Mouse (Mus musculus) heart, embryonic 12.5 days (tissue): ENCODE results near the gene Gpa33. TPM values are rescaled to one million over a fixed set of nuclear protein-coding genes. Genes with fewer than 3 reads are reported as not detected.

Source experiments
- ATAC-seq: fragments of 200-750 bp; cut with Nextera tagmentation; 2 replicates; pipeline ENCODE4 v1.8.0; 2017; ENCODE audit warnings: moderate TSS enrichment, moderate library complexity; ENCODE audit not compliant: insufficient number of reproducible peaks, low FRiP score
- H3K27ac ChIP-seq: fragments of 300-500 bp; sonication (generic); 2 replicates; pipeline ENCODE4 v1.5.1; 2016; ENCODE audit warnings: mild to moderate bottlenecking, moderate library complexity; ENCODE audit not compliant: poor library complexity, severe bottlenecking
- H3K27me3 ChIP-seq: fragments of 300-500 bp; sonication (generic); replicated peaks from 2 replicates; pipeline ENCODE4 v1.6.1; 2016; ENCODE audit warnings: mild to moderate bottlenecking, moderate library complexity
- H3K36me3 ChIP-seq: fragments of 300-500 bp; sonication (generic); 2 replicates; pipeline ENCODE4 v1.6.1; 2016; ENCODE audit warnings: mild to moderate bottlenecking, moderate library complexity
- H3K4me1 ChIP-seq: fragments of 300-500 bp; sonication (generic); replicated peaks from 2 replicates; pipeline ENCODE4 v1.6.1; 2016; ENCODE audit warnings: mild to moderate bottlenecking
- H3K4me2 ChIP-seq: fragments of 300-500 bp; sonication (generic); 2 replicates; pipeline ENCODE4 v1.6.1; 2016; ENCODE audit warnings: mild to moderate bottlenecking, moderate library complexity
- H3K4me3 ChIP-seq: fragments of 300-500 bp; sonication (generic); 2 replicates; pipeline ENCODE4 v1.5.1; 2016; ENCODE audit warnings: mild to moderate bottlenecking
- H3K9ac ChIP-seq: fragments of 300-500 bp; sonication (generic); 2 replicates; pipeline ENCODE4 v1.6.1; 2016; ENCODE audit warnings: mild to moderate bottlenecking, moderate library complexity
- H3K9me3 ChIP-seq: fragments of 300-500 bp; sonication (generic); replicated peaks from 2 replicates; pipeline ENCODE4 v1.6.1; 2016; ENCODE audit warnings: mild to moderate bottlenecking, moderate library complexity
- WGBS: fragments of 180-500 bp; shearing (Covaris S2); methylation state at CpG from one replicate; pipeline ENCODE4 v1.1.7; 2016; 5-methylcytosine and 5-hydroxymethylcytosine counted together
- polyA plus RNA-seq: library from polyadenylated mRNA; unstranded; fragments of >200 nt; fragmentation: Nextera tagmentation; extraction: Ambion mirVana; gene quantifications from 2 replicates; pipeline ENCODE4 v1.2.1, GENCODE M21; 2016

Gene Gpa33
- polyA plus RNA-seq, 1 experiment from 2014 or later: 0.15 TPM

DNA sequence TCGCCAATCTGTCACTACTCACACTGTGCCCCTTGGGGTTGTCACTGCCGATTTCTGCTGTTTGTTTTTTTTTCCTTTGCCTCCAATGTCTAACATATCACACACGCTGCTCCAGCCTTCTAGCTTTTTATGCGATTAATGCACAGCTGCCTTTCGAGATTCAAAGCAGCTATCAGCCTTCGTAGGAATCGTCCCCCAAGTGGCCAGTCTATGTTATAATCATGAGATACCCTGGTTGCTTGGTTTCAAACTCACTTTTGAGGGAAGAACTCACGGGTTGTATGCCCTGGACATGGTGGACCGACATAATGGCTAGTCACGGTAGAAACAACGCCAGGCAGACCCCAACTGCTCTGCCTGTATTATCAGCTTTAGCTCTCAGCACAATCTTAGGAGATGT, 21.3 kb downstream of the Gpa33 start:
- WGBS: 58% methylated on average over 11 of the region's 11 CpGs

DNA sequence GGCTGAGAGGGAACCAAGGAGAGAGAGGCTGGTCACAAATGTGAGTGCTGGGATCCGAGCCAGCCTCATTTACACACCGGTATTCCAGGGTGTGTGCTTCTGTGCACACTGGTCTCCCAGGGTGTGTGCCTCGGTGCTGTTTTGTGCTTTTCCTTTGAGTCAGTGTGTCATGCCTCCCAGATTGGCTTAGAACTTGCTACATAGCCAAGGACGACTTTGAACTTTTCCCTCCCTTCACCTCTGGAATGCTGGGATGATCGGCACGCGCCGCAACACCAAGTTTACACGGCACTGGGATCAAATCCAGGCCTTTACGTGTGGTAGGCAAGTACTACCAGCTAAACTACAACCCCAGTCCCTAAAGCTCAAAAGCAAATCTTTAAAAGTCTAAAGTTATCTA, 22.0 kb downstream of the Gpa33 start:
- Histone ChIP-seq H3K4me2 (no peak overlapping the region), H3K27ac (no peak overlapping the region), H3K9ac (no peak overlapping the region), H3K27me3 (peaks cover 24% of the 10 kb centered on the region), H3K36me3 (no peaks in the 10 kb centered on the region), H3K4me3 (no peak overlapping the region), H3K4me1 (peaks cover 11% of the 10 kb centered on the region), H3K9me3 (no peaks in the 10 kb centered on the region)
- WGBS: 81% methylated on average over 10 of the region's 10 CpGs
- ATAC-seq: no peak

More for the DNA sequence above, 21.3 kb downstream of the Gpa33 start:
- Histone ChIP-seq H3K27me3 (peaks cover 17% of the 10 kb centered on the region), H3K4me3 (no peak overlapping the region), H3K9ac (no peak overlapping the region), H3K9me3 (no peaks in the 10 kb centered on the region), H3K4me1 (peaks cover 11% of the 10 kb centered on the region), H3K27ac (no peak overlapping the region), H3K36me3 (no peaks in the 10 kb centered on the region), H3K4me2 (no peak overlapping the region)
- ATAC-seq: no peak

DNA sequence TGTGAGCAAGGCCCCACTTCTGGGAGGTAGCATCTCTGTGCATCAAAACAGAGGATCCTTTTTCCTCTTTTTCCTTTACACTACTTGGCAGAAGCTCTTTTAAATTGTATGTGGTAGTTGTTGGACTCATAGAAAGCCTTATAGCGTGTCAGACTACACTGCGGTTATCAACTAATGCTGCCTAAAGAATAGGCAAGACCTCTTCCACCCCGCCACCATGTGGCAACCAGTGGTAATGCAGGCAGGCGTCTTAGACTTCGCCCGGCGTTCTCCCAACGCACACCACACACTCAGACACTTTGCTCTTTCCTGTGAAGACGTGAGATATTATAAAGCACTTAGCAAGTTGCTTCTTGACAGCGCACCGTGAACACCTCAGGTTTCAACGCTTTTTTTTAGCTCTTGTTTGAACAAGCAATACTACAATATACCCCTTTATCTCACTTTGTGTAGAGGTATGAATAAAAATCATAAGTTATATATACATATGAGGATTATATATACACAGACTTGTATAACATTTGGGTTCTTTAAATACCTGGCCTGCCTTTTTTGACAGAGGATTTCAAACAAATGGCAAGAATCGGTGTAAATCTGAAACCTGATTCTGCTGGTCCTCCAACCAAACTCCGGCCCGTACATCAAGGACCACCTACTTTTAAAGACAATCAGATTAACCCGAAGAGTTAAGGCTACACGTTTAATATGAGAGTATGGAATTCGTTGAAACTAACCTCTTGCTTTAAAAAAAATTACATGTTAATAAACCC, 23.5 kb downstream of the Gpa33 start:
- peaks cover 6% of the 10 kb centered on the region for H3K4me1 ChIP-seq
- H3K36me3 ChIP-seq: no peaks in the 10 kb centered on the region
- H3K4me3 ChIP-seq: no peak overlapping the region
- H3K4me2 ChIP-seq: no peak overlapping the region
- no peak overlapping the region for H3K27ac ChIP-seq
- no peaks in the 10 kb centered on the region for H3K9me3 ChIP-seq
- no peak overlapping the region for H3K9ac ChIP-seq
- WGBS: 13% methylated on average over 18 of the region's 18 CpGs
- ATAC-seq: no peak
- H3K27me3 ChIP-seq: peaks cover 37% of the 10 kb centered on the region

DNA sequence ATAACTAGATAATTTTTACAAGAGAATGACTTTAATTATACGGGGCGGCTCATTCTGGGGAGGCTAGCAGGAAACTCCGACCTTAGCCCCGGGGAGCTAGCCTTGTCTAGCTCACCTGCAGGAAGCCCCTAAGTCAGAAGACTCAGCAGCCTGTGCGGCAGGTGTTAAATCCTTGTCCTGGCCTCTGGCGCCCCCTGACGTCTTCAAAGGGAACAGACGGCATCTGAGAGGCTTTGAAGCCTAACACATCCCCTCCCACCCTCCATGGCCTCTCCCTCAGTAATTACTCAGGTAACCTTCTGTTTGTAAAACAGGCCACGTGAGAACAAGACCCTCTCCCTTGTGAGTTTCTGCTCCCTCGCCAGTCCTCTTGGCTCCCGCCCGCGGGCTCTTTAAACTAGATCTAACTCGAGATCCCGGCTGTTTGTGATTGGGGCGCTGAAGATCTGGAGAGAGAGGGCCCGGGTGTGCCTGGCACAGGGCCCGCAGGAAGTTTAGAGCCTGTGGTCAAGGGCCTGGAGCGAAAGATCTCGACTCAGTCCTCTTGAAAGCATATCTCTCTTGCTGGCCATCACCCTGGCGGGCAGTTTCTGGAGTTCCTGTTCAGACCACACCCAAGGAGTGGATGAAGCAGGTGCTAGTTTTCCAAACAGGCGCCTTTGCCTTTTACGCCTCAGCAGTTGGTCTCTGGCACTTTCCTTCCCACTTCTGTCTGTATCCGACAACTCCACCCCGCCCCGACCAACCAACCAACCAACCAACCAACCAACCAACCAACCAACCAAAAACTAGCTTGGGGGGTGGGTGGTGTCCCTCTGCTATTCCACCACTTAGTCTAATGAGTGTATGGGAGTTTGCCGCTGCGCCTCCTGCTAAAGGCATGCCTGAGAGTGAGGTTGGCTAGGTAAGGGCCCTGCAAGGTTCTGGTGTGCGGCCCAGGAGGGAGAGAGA, 24.4 kb downstream of the Gpa33 start:
- no peaks in the 10 kb centered on the region for H3K36me3 ChIP-seq
- 5% methylated on average over 29 of the region's 29 CpGs for WGBS
- peak overlapping the region; percentile 63 for H3K4me2 ChIP-seq
- peak; percentile 66; the same call in 1 of the 2 replicates for ATAC-seq
- peaks cover 43% of the 10 kb centered on the region for H3K27me3 ChIP-seq
- peak overlapping the region; percentile 26 for H3K4me3 ChIP-seq
- no peaks in the 10 kb centered on the region for H3K9me3 ChIP-seq
- peaks cover 6% of the 10 kb centered on the region for H3K4me1 ChIP-seq
- no peak overlapping the region for H3K27ac ChIP-seq
- 0 out of 2 replicates have a peak overlapping the region, but pooled peaks have one; percentile 33 for H3K9ac ChIP-seq

DNA sequence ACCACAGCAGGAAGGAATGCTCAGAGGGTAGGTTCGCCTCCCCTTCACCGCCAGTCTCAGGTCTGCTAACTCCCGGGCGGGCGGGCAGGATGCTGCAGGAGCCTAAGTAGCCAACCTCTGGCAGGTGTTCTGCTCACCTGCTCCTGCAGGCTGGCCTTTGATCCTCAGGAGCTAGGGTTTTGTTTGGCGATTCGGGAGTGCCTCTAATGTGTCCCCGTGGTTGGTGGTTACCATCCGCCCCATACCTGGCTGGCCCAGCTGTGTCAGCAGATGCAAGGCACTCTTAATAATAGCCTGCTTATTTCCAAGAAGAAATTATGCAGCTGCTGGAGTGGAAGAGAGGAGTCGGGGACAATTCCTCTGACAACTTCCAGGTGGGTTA, 25.1 kb downstream of the Gpa33 start:
- Histone ChIP-seq H3K4me2 (no peak overlapping the region), H3K9ac (no peak overlapping the region), H3K27me3 (peaks cover 50% of the 10 kb centered on the region), H3K27ac (no peak overlapping the region), H3K36me3 (no peaks in the 10 kb centered on the region), H3K4me1 (peaks cover 6% of the 10 kb centered on the region), H3K4me3 (no peak overlapping the region), H3K9me3 (no peaks in the 10 kb centered on the region)
- ATAC-seq: no peak
- WGBS: 22% methylated on average over 10 of the region's 10 CpGs

DNA sequence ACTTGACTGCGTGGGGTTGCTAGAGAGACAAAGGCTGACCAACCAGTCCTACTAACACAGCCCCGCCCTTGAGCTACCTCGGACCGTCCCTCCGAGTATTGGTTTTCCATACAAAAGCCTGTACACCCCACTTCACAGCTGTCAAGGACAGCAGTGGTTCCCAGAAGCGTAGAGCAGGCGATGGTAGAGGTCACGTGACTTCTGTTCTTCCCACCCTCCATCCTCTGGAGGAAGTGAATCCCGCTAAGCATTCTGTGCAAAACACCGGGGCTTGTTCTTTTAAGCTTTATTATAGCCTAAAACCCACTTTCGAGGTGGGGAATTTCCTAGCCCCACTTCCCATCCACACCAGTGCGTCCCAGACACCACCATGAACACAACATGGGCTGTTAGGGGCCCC, 27.7 kb downstream of the Gpa33 start:
- no peak for ATAC-seq
- H3K9me3 ChIP-seq: no peaks in the 10 kb centered on the region
- peaks cover 59% of the 10 kb centered on the region for H3K27me3 ChIP-seq

DNA sequence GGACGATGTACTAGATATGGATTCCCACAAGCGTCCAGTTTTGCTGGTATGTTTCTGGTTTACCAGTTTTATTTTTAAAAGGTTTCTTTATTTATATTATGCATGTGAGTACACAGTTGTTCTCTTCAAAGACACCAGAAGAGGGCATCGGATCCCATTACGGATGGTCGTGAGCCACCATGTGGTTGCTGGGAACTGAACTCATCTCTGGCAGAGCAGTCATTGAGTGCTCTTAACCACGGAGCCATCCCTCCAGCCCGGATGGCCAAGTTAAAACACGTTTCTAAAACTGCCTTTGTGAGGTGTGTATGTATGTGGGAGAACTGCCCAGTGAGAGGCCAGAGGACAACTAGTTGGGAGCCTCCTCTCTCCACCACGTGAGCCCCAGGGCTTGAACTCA, 28.6 kb downstream of the Gpa33 start:
- ATAC-seq: no peak
- no peaks in the 10 kb centered on the region for H3K36me3 ChIP-seq
- no peak overlapping the region for H3K27ac ChIP-seq
- H3K4me1 ChIP-seq: peaks cover 9% of the 10 kb centered on the region
- H3K9ac ChIP-seq: no peak overlapping the region
- WGBS: 54% methylated on average over 9 of the region's 9 CpGs
- no peaks in the 10 kb centered on the region for H3K9me3 ChIP-seq
- no peak overlapping the region for H3K4me3 ChIP-seq
- H3K27me3 ChIP-seq: peaks cover 59% of the 10 kb centered on the region
- H3K4me2 ChIP-seq: no peak overlapping the region

More for the DNA sequence above, 27.7 kb downstream of the Gpa33 start:
- 80% methylated on average over 12 of the region's 12 CpGs for WGBS
- no peak overlapping the region for H3K4me3 ChIP-seq
- no peaks in the 10 kb centered on the region for H3K36me3 ChIP-seq
- H3K9ac ChIP-seq: no peak overlapping the region
- H3K4me2 ChIP-seq: no peak overlapping the region
- H3K4me1 ChIP-seq: peaks cover 9% of the 10 kb centered on the region
- no peak overlapping the region for H3K27ac ChIP-seq

DNA sequence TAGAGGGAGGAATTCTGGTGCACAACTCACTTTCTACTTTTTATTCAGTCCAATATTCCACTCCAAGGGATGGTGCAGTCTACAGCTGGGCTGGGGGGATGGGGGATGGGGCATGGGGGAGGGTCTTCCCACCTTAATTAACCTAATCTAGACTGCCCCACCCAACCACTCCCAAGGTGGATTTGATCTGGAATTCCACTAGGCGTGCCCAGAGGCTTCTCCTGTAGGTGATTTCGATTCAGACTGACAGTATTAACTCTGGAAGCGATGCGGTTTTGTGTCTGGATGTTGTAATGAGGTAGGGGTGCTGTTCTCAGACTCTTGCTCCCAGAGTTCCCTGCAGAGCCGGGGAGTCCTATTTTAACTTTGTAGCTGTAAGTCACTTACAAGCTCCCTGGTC, 30.1 kb downstream of the Gpa33 start:
- no peak for ATAC-seq
- peaks cover 50% of the 10 kb centered on the region for H3K27me3 ChIP-seq

DNA sequence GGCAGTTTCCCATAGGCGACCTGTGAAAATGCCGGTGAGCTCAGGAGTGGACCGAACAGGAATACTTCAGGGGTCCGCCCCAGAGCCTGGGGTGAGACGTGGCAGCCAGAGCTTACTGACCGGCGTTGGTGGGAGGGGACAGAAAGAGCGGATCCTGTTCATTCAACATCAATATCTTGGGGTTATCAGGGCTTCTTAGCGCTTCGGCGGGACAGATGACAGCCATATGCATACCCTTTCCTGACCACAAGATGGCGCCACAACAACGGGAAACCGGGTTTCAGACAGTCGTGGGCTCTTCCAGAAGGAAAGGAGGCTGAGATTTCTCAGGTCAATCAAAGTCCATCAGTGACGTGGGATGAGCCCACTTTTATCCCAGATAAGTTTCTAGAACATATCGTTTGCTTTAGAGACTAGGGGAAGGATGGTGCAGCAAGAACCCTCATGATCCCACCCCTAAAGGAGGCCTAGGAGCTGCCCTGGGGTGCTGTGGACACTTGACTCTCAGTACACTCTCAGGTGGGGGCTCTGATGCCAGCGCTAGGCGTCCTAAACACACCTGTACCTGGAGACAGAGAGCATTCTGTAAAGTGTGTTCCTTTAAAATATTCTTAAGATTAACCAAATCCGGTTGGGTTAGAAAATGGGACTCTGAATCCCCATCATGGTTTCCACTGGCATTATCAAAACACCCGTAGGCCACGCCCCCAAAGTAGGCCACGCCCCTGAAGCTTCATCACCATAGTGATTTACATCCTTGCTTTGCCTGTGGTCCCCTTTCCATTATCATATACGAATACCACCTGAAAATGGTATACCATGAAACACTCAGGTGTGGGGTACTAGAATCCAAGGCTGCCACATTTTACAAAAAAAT, 30.8 kb downstream of the Gpa33 start:
- H3K4me3 ChIP-seq: 0 out of 2 replicates have a peak overlapping the region, but pooled peaks have one; percentile 9
- H3K27ac ChIP-seq: no peak overlapping the region
- 16% methylated on average over 24 of the region's 24 CpGs for WGBS
- H3K27me3 ChIP-seq: peaks cover 43% of the 10 kb centered on the region
- peak overlapping the region; percentile 55 for H3K4me2 ChIP-seq
- no peaks in the 10 kb centered on the region for H3K9me3 ChIP-seq
- H3K9ac ChIP-seq: no peak overlapping the region
- ATAC-seq: 0 out of 2 replicates have a peak, but pooled peaks have one; percentile 16
- 0 out of 2 replicates have a peak, but pooled peaks cover 3% of the 10 kb centered on the region for H3K4me1 ChIP-seq
- no peaks in the 10 kb centered on the region for H3K36me3 ChIP-seq

More for the DNA sequence above, 30.1 kb downstream of the Gpa33 start:
- H3K4me1 ChIP-seq: 0 out of 2 replicates have a peak, but pooled peaks cover 3% of the 10 kb centered on the region
- no peaks in the 10 kb centered on the region for H3K9me3 ChIP-seq
- WGBS: 47% methylated on average over 5 of the region's 5 CpGs
- H3K4me2 ChIP-seq: peak overlapping the region; percentile 55; the same call in 1 of the 2 replicates
- H3K9ac ChIP-seq: no peak overlapping the region
- H3K27ac ChIP-seq: no peak overlapping the region
- H3K4me3 ChIP-seq: no peak overlapping the region
- H3K36me3 ChIP-seq: no peaks in the 10 kb centered on the region

DNA sequence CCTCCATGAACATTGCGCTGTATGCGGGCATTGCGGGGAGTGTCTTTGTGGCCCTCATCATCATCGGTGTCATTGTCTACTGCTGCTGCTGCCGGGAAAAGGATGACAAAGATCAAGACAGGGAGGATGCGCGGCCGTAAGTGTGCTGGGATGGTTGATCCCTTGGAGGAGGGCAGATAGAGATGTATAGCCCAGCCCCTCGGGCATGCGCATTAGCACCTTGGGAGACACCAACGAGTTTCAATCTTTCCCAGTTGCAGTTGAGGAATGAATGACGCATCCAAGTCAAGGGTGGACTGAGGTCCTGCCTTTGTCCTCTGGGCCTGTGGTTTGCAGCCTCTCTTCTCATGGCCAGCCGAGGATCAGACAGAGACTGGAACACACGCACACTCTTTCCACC, 34.5 kb downstream of the Gpa33 start:
- ATAC-seq: no peak
- H3K4me3 ChIP-seq: no peak overlapping the region
- H3K4me1 ChIP-seq: 0 out of 2 replicates have a peak, but pooled peaks cover 3% of the 10 kb centered on the region
- peaks cover 15% of the 10 kb centered on the region for H3K27me3 ChIP-seq
- no peaks in the 10 kb centered on the region for H3K9me3 ChIP-seq
- no peak overlapping the region for H3K9ac ChIP-seq
- no peaks in the 10 kb centered on the region for H3K36me3 ChIP-seq
- 86% methylated on average over 14 of the region's 14 CpGs for WGBS
- no peak overlapping the region for H3K4me2 ChIP-seq
- H3K27ac ChIP-seq: no peak overlapping the region
